Mouse (Mus musculus) embryo, embryonic 9.5 days (tissue): ENCODE results near the gene Tm9sf4.

Experiments used
- DNase-seq: peaks from one replicate; pipeline ENCODE4 v3.0.0-alpha.2; 2017; ENCODE audit errors: extremely low spot score

Gene Tm9sf4

GRCm38 (mm10) chr2:153259030-153259863 lies 98.1 kb downstream of the Tm9sf4 start:
- no peak for DNase-seq
